Mouse (Mus musculus): Measurements from ENCODE around the gene Pced1a. TPM values are rescaled to one million over a fixed set of nuclear protein-coding genes. Genes with fewer than 3 reads are reported as not detected.

Gene Pced1a
- polyA plus RNA-seq, 1 experiment = 11.6 TPM

GRCm38 (mm10) chr2:130457871-130458270, 33.4 kb upstream of the Pced1a start:
- TF ChIP-seq CTCF (IDR thresholded peaks at IDR 0.05; ENCODE audit: extremely low read depth, insufficient read length, insufficient replicate concordance, low read depth, low read length) (no peak), POLR2A (IDR thresholded peaks at IDR 0.05; ENCODE audit: low read depth, low read length) (no peak)
- 79% methylated on average over 3 of the region's 3 CpGs for WGBS
- no peak overlapping the region for H3K27ac ChIP-seq (ENCODE audit: insufficient read depth, low read depth, low read length)

DNA sequence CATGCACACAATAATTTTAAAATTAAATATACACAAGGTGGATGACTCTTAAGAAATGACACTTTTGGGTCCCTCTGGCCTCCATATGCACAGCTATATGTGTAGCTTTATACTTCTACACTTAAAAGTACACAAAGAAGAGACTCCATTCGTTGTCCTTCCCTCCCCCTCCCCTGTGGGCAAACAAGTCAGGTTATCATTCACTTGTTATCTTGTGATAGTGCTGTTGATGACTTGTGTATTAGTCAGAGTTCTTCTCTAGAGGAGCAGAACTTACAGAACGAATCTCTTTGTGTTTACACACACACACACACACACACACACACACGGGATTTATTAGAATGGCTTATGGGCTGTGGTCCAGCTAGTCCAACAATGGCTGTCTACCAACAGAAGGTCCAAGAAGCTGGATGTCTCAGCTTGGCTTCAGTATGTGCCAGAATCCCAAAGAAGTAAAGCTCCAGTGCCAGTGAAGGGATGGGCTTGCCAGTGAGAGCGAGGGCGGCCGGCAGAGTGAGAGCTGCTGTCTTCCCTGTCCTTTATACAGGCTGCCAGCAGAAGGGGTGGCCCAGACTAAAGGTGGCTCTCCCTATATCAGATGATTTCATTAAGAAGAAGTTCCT, 30.4 kb upstream of the Pced1a start:
- Histone ChIP-seq H3K27me3 (ENCODE audit: control insufficient read depth, insufficient read depth, low read length) (no peaks in the 10 kb centered on the region), H3K27ac (ENCODE audit: insufficient read depth, low read depth, low read length) (no peak overlapping the region), H3K4me3 (ENCODE audit: low read depth, low read length) (no peak overlapping the region), H3K36me3 (ENCODE audit: control insufficient read depth, insufficient read depth, low read length) (no peaks in the 10 kb centered on the region), H3K4me1 (ENCODE audit: control insufficient read depth, insufficient read depth, insufficient read length, low read length) (peaks cover 8% of the 10 kb centered on the region; the same call in 1 of the 2 replicates)
- 42% methylated on average over 6 of the region's 6 CpGs for WGBS
- TF ChIP-seq POLR2A (IDR thresholded peaks at IDR 0.05; ENCODE audit: low read depth, low read length) (no peak), CTCF (IDR thresholded peaks at IDR 0.05; ENCODE audit: extremely low read depth, insufficient read length, insufficient replicate concordance, low read depth, low read length) (no peak)

More at GRCm38 (mm10) chr2:130457871-130458270, 33.4 kb upstream of the Pced1a start:
- Histone ChIP-seq H3K27me3 (ENCODE audit: control insufficient read depth, insufficient read depth, low read length) (no peaks in the 10 kb centered on the region), H3K4me3 (ENCODE audit: low read depth, low read length) (no peak overlapping the region), H3K36me3 (ENCODE audit: control insufficient read depth, insufficient read depth, low read length) (no peaks in the 10 kb centered on the region), H3K4me1 (ENCODE audit: control insufficient read depth, insufficient read depth, insufficient read length, low read length) (no peaks in the 10 kb centered on the region)

GRCm38 (mm10) chr2:130453421-130453820, 28.9 kb upstream of the Pced1a start:
- Histone ChIP-seq H3K4me3 (ENCODE audit: low read depth, low read length) (no peak overlapping the region), H3K27ac (ENCODE audit: insufficient read depth, low read depth, low read length) (no peak overlapping the region), H3K27me3 (ENCODE audit: control insufficient read depth, insufficient read depth, low read length) (no peaks in the 10 kb centered on the region), H3K4me1 (ENCODE audit: control insufficient read depth, insufficient read depth, insufficient read length, low read length) (peaks cover 12% of the 10 kb centered on the region; the same call in 1 of the 2 replicates), H3K36me3 (ENCODE audit: control insufficient read depth, insufficient read depth, low read length) (no peaks in the 10 kb centered on the region)
- 82% methylated on average over 6 of the region's 6 CpGs for WGBS
- TF ChIP-seq CTCF (IDR thresholded peaks at IDR 0.05; ENCODE audit: extremely low read depth, insufficient read length, insufficient replicate concordance, low read depth, low read length) (no peak), POLR2A (IDR thresholded peaks at IDR 0.05; ENCODE audit: low read depth, low read length) (no peak)

DNA sequence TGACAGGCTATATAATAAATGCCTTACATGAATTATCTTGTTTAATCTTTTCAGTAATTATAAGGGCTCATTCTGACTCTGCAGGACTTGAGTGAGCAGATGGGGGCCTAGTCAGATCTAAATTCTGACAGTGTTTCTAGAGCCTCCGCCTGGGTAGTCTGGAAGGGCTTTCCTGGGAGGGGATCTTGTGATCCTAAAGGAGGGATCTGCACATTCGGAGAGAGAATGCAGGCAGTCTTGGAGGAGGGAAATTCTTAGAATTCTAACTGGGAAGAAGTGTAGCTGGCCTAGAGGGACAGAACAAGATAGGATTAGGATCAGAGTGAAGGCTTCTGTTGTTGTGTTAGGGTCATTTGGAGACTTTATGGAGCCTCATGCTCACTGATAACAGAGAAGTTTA, 27.8 kb upstream of the Pced1a start:
- Histone ChIP-seq H3K4me3 (ENCODE audit: low read depth, low read length) (no peak overlapping the region), H3K36me3 (ENCODE audit: control insufficient read depth, insufficient read depth, low read length) (no peaks in the 10 kb centered on the region), H3K27me3 (ENCODE audit: control insufficient read depth, insufficient read depth, low read length) (no peaks in the 10 kb centered on the region), H3K4me1 (ENCODE audit: control insufficient read depth, insufficient read depth, insufficient read length, low read length) (peaks cover 12% of the 10 kb centered on the region; the same call in 1 of the 2 replicates), H3K27ac (ENCODE audit: insufficient read depth, low read depth, low read length) (no peak overlapping the region)
- WGBS = 51% methylated on average over 2 of the region's 2 CpGs
- TF ChIP-seq CTCF (IDR thresholded peaks at IDR 0.05; ENCODE audit: extremely low read depth, insufficient read length, insufficient replicate concordance, low read depth, low read length) (no peak), POLR2A (IDR thresholded peaks at IDR 0.05; ENCODE audit: low read depth, low read length) (no peak)

GRCm38 (mm10) chr2:130451727-130452090, 27.2 kb upstream of the Pced1a start:
- no peaks in the 10 kb centered on the region for H3K27me3 ChIP-seq (ENCODE audit: control insufficient read depth, insufficient read depth, low read length)
- no peak overlapping the region for H3K4me3 ChIP-seq (ENCODE audit: low read depth, low read length)
- H3K4me1 ChIP-seq (ENCODE audit: control insufficient read depth, insufficient read depth, insufficient read length, low read length) = peaks cover 12% of the 10 kb centered on the region; the same call in 1 of the 2 replicates
- WGBS = 17% methylated on average over 3 of the region's 3 CpGs
- no peaks in the 10 kb centered on the region for H3K36me3 ChIP-seq (ENCODE audit: control insufficient read depth, insufficient read depth, low read length)
- TF ChIP-seq POLR2A (IDR thresholded peaks at IDR 0.05; ENCODE audit: low read depth, low read length) (no peak), CTCF (IDR thresholded peaks at IDR 0.05; ENCODE audit: extremely low read depth, insufficient read length, insufficient replicate concordance, low read depth, low read length) (no peak)
- H3K27ac ChIP-seq (ENCODE audit: insufficient read depth, low read depth, low read length) = no peak overlapping the region

DNA sequence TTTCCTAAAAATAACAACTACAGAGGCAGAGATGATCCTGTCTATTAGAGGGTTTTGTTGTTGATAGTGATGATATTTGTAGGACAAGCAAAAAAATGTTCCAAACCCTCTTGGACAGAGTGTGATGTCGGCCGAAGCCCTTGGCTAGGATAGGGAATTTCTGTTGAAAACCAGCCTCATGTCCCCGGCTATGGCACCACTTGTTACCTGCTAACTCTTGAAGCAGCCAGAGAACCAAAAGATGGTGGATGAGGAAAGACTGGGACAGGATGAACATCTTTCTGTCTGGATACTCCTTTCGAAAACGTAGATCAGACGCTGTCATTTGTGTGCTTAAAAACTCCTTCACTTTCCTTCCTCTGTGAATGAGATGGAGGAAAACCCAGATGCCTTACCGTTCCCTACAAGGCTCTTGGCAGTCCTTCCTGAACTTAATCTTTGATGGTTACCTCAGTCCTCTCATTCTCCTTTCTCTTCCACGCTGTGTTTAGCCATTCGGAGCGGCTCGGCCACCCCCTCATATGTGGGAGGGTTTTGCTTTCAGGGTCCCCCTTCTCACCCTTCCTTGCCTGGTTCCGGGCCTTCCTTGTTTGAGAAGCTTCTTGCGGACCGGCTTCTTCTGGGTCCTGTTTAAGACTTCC, 26.7 kb upstream of the Pced1a start:
- no peak for TF ChIP-seq CTCF (IDR thresholded peaks at IDR 0.05; ENCODE audit: extremely low read depth, insufficient read length, insufficient replicate concordance, low read depth, low read length)
- no peak for TF ChIP-seq POLR2A (IDR thresholded peaks at IDR 0.05; ENCODE audit: low read depth, low read length)
- H3K4me3 ChIP-seq (ENCODE audit: low read depth, low read length) = no peak overlapping the region
- H3K27me3 ChIP-seq (ENCODE audit: control insufficient read depth, insufficient read depth, low read length) = no peaks in the 10 kb centered on the region
- WGBS = 43% methylated on average over 14 of the region's 14 CpGs
- no peak overlapping the region for H3K27ac ChIP-seq (ENCODE audit: insufficient read depth, low read depth, low read length)
- no peaks in the 10 kb centered on the region for H3K36me3 ChIP-seq (ENCODE audit: control insufficient read depth, insufficient read depth, low read length)
- H3K4me1 ChIP-seq (ENCODE audit: control insufficient read depth, insufficient read depth, insufficient read length, low read length) = peaks cover 12% of the 10 kb centered on the region; the same call in 1 of the 2 replicates

DNA sequence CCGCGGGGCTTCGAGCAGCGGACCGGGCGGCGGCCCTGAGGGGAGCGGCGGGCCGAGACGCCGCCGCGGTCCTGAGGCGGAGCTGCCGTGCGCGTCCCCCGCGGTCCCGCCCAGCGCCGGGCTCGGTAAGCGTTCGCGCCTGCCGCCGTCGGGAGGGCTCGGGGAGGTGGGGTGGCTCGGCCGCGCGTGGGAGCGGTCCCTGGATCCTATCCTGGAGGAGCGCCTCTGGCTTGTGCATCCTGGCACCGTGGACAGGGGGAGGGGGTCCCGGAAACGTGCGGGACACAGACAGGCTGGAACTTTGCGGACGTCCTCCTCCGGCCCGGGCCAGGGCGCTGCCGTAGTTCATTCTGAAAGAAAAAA, 25.9 kb upstream of the Pced1a start:
- no peak for TF ChIP-seq POLR2A (IDR thresholded peaks at IDR 0.05; ENCODE audit: low read depth, low read length)
- TF ChIP-seq CTCF (IDR thresholded peaks at IDR 0.05; ENCODE audit: extremely low read depth, insufficient read length, insufficient replicate concordance, low read depth, low read length) = no peak
- Histone ChIP-seq H3K36me3 (ENCODE audit: control insufficient read depth, insufficient read depth, low read length) (no peaks in the 10 kb centered on the region), H3K27ac (ENCODE audit: insufficient read depth, low read depth, low read length) (peak overlapping the region; percentile 67; the same call in 1 of the 2 replicates), H3K4me3 (ENCODE audit: low read depth, low read length) (peak overlapping the region; percentile 88), H3K4me1 (ENCODE audit: control insufficient read depth, insufficient read depth, insufficient read length, low read length) (peaks cover 12% of the 10 kb centered on the region; the same call in 1 of the 2 replicates), H3K27me3 (ENCODE audit: control insufficient read depth, insufficient read depth, low read length) (no peaks in the 10 kb centered on the region)
- WGBS = under 1% methylated on average over 47 of the region's 47 CpGs

All from small intestine, adult 2 months (tissue).